Mouse (Mus musculus): ENCODE measurements around the gene Timp2.

DNA sequence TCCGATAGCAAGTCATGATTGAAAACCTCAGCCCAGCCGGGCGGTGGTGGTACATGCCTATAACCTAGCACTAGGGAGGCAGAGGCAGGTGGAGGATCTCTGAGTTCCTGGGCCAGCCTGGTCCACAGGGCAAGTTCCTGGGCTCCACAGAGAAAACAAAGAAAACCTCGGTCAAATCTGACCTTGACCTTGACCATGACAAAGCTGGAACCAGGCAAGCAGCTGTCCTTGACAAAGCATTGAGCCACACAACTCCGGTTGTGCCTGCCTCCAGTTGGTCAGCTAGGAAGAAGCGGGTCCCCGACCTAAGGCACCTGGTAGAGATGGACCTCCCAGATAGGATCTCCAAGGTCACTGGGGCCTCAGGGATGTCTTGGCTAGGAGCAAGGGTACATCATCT, 99.2 kb downstream of the Timp2 start:
- TF ChIP-seq CTCF (IDR thresholded peaks at IDR 0.05; ENCODE audit: low read depth, low read length) (no peak), POLR2A (IDR thresholded peaks at IDR 0.05; ENCODE audit: insufficient read depth, low read length) (no peak), EP300 (IDR thresholded peaks at IDR 0.05; ENCODE audit: insufficient read depth, low read depth, low read length) (no peak)
